Mouse (Mus musculus): ENCODE measurements around the gene Rapsn.

GRCm38 (mm10) chr2:91023131-91023530 lies 12.3 kb upstream of the Rapsn start:
- no peak for TF ChIP-seq ZMIZ1 (IDR thresholded peaks at IDR 0.05; ENCODE audit: low read depth, low read length)
- no peak for TF ChIP-seq EP300 (IDR thresholded peaks at IDR 0.05; ENCODE audit: low read depth in 1 of 2, low read length in 2 of 2)
- no peak for TF ChIP-seq SMC3 (IDR thresholded peaks at IDR 0.05; ENCODE audit: low read depth, low read length)
- TF ChIP-seq BHLHE40 (IDR thresholded peaks at IDR 0.05; ENCODE audit: borderline replicate concordance, low read depth, low read length) = no peak
- no peak for TF ChIP-seq POLR2A (IDR thresholded peaks at IDR 0.05; ENCODE audit: control insufficient read depth in 1 of 2, insufficient read depth in 1 of 2, low read depth in 1 of 2, low read length in 2 of 2, poor library complexity in 1 of 2)
- no peak for TF ChIP-seq ZNF384 (IDR thresholded peaks at IDR 0.05; ENCODE audit: low read depth, low read length)
- no peak for TF ChIP-seq ELF1 (IDR thresholded peaks at IDR 0.05; ENCODE audit: low read depth, low read length)
- no peak for TF ChIP-seq KAT2A (conservative IDR thresholded peaks at IDR 0.05; ENCODE audit: low read depth, low read length)
- TF ChIP-seq MEF2A (IDR thresholded peaks at IDR 0.05; ENCODE audit: extremely low read depth, insufficient replicate concordance, low read depth, low read length, poor library complexity, severe bottlenecking) = no peak

Measured in MEL (cell line).